Mouse (Mus musculus): ENCODE measurements around the gene Ano10. TPM values are rescaled to one million over a fixed set of nuclear protein-coding genes. Genes with fewer than 3 reads are reported as not detected.

Gene Ano10
- polyA plus RNA-seq, 1 experiment: 54.4 TPM

DNA sequence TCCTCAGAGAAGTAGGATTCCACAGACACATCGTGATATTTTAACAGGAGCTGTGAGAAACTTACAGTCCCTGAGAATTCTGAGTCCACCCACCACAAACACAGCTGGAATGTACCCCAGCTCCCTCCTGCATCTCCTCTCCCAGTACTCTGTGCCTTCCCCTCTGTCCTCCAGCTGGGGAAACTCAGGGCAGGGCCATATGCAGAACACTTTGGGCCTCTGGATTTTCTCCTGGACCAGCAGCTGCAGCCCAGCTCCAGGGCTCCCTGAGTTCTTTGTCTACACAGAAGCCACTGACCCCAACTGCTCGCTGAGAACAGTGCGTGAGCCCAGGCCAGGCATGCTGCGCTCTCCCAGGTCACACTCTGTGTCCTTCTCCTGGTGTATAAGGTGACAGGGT, 111.1 kb downstream of the Ano10 start:
- Histone ChIP-seq H3K27ac (ENCODE audit: insufficient read depth, low read depth, low read length) (no peak overlapping the region), H3K27me3 (replicated peaks; ENCODE audit: control insufficient read depth, insufficient read depth, low read length) (no peaks in the 10 kb centered on the region), H3K4me3 (ENCODE audit: insufficient read depth, low read depth, low read length) (no peak overlapping the region), H3K36me3 (ENCODE audit: control insufficient read depth, insufficient read depth, low read length) (no peaks in the 10 kb centered on the region), H3K4me1 (ENCODE audit: control insufficient read depth, insufficient read depth, low read length) (peaks cover 16% of the 10 kb centered on the region)
- 76% methylated on average over 4 of the region's 4 CpGs for whole genome bisulfite sequencing
- no peak for DNase-seq
- TF ChIP-seq POLR2A (IDR thresholded peaks at IDR 0.05; ENCODE audit: low read depth, low read length) (no peak), CTCF (conservative IDR thresholded peaks at IDR 0.05; ENCODE audit: insufficient read depth, insufficient read length, low read depth, low read length) (no peak)

DNA sequence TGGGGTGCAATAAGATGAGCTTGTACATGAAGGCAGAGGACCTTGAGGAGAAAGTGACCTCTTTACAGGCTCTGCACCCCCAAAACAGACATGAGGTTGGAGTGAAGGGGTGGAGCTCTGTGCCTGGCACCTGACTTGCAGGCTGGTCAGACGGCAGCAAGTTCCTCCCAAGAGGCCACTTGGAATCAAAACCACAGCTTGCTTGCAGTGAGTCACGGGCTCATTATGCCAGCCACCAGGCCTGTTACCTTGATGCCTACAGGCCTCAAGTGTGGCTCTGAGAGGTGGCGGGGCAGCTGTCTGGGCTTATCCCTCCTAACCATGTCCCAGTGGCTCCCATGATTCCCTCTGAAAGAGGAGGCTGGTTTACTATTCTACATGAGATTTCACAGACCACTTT, 114.1 kb downstream of the Ano10 start:
- Histone ChIP-seq H3K27me3 (replicated peaks; ENCODE audit: control insufficient read depth, insufficient read depth, low read length) (no peaks in the 10 kb centered on the region), H3K4me1 (ENCODE audit: control insufficient read depth, insufficient read depth, low read length) (peaks cover 14% of the 10 kb centered on the region), H3K36me3 (ENCODE audit: control insufficient read depth, insufficient read depth, low read length) (no peaks in the 10 kb centered on the region), H3K4me3 (ENCODE audit: insufficient read depth, low read depth, low read length) (no peak overlapping the region), H3K27ac (ENCODE audit: insufficient read depth, low read depth, low read length) (no peak overlapping the region)
- no peak for TF ChIP-seq CTCF (conservative IDR thresholded peaks at IDR 0.05; ENCODE audit: insufficient read depth, insufficient read length, low read depth, low read length)
- TF ChIP-seq POLR2A (IDR thresholded peaks at IDR 0.05; ENCODE audit: low read depth, low read length): no peak
- no peak for DNase-seq
- WGBS: 88% methylated on average over 3 of the region's 3 CpGs

DNA sequence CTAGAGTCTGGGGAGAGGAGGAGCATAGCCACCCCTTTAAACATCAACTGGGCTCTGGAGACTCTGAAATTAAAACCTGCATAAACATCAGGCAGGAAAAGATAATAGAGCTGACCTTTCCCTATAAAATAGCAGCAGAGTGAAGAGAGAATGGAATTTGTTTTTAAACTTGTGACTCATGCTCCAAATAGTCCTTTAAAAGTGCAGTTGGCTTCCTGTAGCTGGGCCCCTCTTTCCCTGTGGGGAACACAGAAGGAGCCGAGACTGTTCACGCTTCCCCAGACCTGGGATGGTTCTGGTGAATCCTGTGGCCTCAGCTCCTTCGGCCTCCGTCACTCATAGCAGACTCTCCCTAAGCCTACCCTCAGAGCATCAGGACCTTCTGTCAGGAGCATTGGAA, 115.8 kb downstream of the Ano10 start:
- DNase-seq: no peak

DNA sequence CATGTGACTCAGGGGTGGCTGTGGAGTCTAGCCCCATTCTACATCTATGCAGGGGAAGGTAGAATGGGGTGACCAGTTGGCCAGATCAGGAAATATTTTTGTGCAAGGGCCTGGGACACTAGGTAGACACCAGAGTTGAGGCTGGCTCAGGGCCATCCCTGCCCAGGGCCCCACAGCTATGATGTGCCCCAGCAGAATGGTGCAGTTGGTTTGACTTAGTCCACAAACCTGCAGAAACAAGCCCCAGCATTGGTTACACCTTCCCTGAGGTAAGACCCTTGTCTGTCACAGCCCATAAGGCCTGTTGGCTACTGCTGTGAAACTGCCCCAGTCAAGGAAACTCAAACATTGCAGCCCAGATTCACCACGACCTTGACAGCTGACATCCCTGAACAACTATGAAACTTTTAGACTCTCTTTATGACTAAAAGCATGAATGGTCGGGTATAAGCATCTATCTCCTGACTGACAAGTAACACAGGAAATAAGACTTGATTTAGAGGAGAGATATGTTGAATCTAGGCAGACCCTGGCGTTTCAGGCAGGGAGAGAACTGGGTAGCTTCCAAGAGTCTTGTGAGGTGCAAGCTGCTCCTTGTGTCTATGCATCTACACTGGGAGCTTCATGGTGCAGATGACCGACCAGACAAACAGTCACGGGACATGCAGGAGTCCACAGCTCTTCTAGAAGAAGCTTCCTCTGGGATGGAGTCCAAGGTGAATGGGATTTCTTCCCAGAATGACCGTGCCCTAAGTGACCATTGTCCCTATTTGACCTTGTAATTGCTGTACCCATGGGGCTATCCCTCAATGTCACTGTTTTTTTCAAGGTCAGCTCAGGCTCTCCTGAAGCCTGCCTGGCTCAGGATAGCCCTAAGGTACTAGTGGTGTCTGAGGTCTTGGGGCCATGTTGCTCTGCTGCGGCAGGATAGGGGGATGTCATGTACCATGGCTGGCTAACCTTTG, 116.7 kb downstream of the Ano10 start:
- Histone ChIP-seq H3K4me1 (ENCODE audit: control insufficient read depth, insufficient read depth, low read length) (peaks cover 35% of the 10 kb centered on the region), H3K27me3 (replicated peaks; ENCODE audit: control insufficient read depth, insufficient read depth, low read length) (no peaks in the 10 kb centered on the region), H3K36me3 (ENCODE audit: control insufficient read depth, insufficient read depth, low read length) (no peaks in the 10 kb centered on the region), H3K4me3 (ENCODE audit: insufficient read depth, low read depth, low read length) (no peak overlapping the region), H3K27ac (ENCODE audit: insufficient read depth, low read depth, low read length) (peak overlapping the region; percentile 74)
- TF ChIP-seq POLR2A (IDR thresholded peaks at IDR 0.05; ENCODE audit: low read depth, low read length) (no peak), CTCF (conservative IDR thresholded peaks at IDR 0.05; ENCODE audit: insufficient read depth, insufficient read length, low read depth, low read length) (no peak)
- DNase-seq: peak; percentile 85
- 39% methylated on average over 7 of the region's 7 CpGs for WGBS

More for the DNA sequence above, 115.8 kb downstream of the Ano10 start:
- peaks cover 26% of the 10 kb centered on the region for H3K4me1 ChIP-seq (ENCODE audit: control insufficient read depth, insufficient read depth, low read length)
- H3K27ac ChIP-seq (ENCODE audit: insufficient read depth, low read depth, low read length): peak overlapping the region; percentile 74; the same call in 1 of the 2 replicates
- no peak overlapping the region for H3K4me3 ChIP-seq (ENCODE audit: insufficient read depth, low read depth, low read length)
- H3K36me3 ChIP-seq (ENCODE audit: control insufficient read depth, insufficient read depth, low read length): no peaks in the 10 kb centered on the region
- TF ChIP-seq POLR2A (IDR thresholded peaks at IDR 0.05; ENCODE audit: low read depth, low read length) (no peak), CTCF (conservative IDR thresholded peaks at IDR 0.05; ENCODE audit: insufficient read depth, insufficient read length, low read depth, low read length) (no peak)
- no peaks in the 10 kb centered on the region for H3K27me3 ChIP-seq (replicated peaks; ENCODE audit: control insufficient read depth, insufficient read depth, low read length)
- 55% methylated on average over 4 of the region's 4 CpGs for WGBS

DNA sequence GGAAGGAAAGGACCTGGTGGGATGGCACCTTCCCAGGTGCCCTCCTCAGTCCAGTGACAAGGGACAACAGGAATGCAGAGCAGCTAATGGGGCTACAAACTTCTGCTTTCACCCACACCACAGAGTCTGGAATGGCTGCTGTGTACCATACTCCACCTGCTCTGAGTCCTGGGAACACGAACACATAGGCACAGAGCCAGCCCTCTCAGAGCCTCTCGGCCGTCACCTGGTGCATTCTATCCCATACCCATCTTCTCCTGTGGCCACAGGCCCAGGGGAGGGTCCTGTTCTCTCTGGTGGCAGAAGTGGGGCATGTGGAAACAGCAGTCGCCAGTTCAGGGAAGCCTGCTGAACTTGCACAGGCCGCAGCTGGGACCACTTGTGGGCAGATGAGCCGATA, 119.5 kb downstream of the Ano10 start:
- Histone ChIP-seq H3K4me1 (ENCODE audit: control insufficient read depth, insufficient read depth, low read length) (peaks cover 35% of the 10 kb centered on the region), H3K36me3 (ENCODE audit: control insufficient read depth, insufficient read depth, low read length) (no peaks in the 10 kb centered on the region; the same call in 1 of the 2 replicates), H3K27ac (ENCODE audit: insufficient read depth, low read depth, low read length) (no peak overlapping the region), H3K4me3 (ENCODE audit: insufficient read depth, low read depth, low read length) (no peak overlapping the region), H3K27me3 (replicated peaks; ENCODE audit: control insufficient read depth, insufficient read depth, low read length) (no peaks in the 10 kb centered on the region)
- WGBS: 94% methylated on average over 6 of the region's 6 CpGs
- no peak for TF ChIP-seq CTCF (conservative IDR thresholded peaks at IDR 0.05; ENCODE audit: insufficient read depth, insufficient read length, low read depth, low read length)
- TF ChIP-seq POLR2A (IDR thresholded peaks at IDR 0.05; ENCODE audit: low read depth, low read length): no peak
- DNase-seq: no peak

DNA sequence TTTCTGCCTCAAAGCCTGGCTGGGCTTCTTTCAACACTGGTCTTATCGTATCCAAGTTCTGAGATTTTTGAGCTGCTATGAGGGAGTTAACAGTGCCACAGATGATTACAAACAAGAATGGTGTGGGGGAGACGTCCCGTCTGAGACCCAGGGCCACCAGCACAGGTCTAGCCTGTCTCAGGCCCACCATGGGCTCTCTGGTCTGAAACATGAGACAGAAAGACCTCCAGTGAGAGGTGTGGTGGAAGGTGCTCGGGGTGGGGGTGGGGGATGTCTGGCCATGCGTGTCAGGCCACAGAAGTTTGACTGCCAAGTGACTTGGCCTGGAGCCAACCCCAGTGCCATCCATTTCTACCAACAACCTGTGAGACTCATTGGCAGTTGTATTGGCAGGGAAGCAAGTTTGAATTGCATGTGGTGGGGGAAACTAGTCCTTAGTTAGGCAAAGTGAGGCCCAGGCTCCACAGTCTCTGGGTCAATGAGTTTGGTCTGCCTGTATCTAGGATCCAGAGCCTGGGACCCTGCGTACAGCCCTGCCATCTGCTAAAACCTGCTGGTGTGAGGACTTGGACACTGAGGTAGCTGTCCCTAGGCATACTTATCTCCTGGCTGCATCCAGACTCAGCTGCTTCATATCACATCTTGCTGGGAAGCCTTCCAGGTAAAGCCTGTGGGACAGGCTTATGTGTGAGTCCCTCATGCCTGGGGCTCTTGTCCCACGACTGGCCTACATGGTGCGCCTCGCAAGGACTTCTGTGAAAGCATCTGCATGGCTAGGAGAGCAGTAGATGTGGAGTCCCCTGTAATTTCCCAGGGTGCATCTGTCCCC, 120.6 kb downstream of the Ano10 start:
- H3K36me3 ChIP-seq (ENCODE audit: control insufficient read depth, insufficient read depth, low read length): no peaks in the 10 kb centered on the region; the same call in 1 of the 2 replicates
- no peak overlapping the region for H3K27ac ChIP-seq (ENCODE audit: insufficient read depth, low read depth, low read length)
- peaks cover 33% of the 10 kb centered on the region for H3K4me1 ChIP-seq (ENCODE audit: control insufficient read depth, insufficient read depth, low read length)
- 53% methylated on average over 9 of the region's 9 CpGs for WGBS
- no peaks in the 10 kb centered on the region for H3K27me3 ChIP-seq (replicated peaks; ENCODE audit: control insufficient read depth, insufficient read depth, low read length)
- TF ChIP-seq POLR2A (IDR thresholded peaks at IDR 0.05; ENCODE audit: low read depth, low read length) (no peak), CTCF (conservative IDR thresholded peaks at IDR 0.05; ENCODE audit: insufficient read depth, insufficient read length, low read depth, low read length) (no peak)
- peak; percentile 84 for DNase-seq
- no peak overlapping the region for H3K4me3 ChIP-seq (ENCODE audit: insufficient read depth, low read depth, low read length)

Data from kidney, adult 2 months (tissue).